Mouse (Mus musculus) left cerebral cortex, postnatal 25 days (tissue): Measurements from ENCODE around the gene Zfyve26. TPM values are rescaled to one million over a fixed set of nuclear protein-coding genes. Genes with fewer than 3 reads are reported as not detected.
"Not testable (repeated sequence)": the region's sequence is repeated elsewhere in the genome, so short reads cannot be mapped to it uniquely, and the experiment has no call there.

Experiments
- DNase-seq, 2 experiments: peaks; one replicate each; pipeline ENCODE4 v3.0.0; 2022; ENCODE audit warnings: low spot score in 2 of 2, mixed read lengths in 1 of 2
- intact Hi-C: fragments of 180-260 bp; cut with DNase I; formaldehyde crosslinking; loops from one replicate; pipeline ENCODE4 v1.15.1; 2025
- total RNA-seq, 2 experiments: library from RNA; stranded (reverse); gene quantifications; 2 replicates each; pipeline ENCODE4 v1.2.3; 2021

Zfyve26 gene
- total RNA-seq, result 10 to 100 TPM; 25.5 to 27.3 TPM

DNA sequence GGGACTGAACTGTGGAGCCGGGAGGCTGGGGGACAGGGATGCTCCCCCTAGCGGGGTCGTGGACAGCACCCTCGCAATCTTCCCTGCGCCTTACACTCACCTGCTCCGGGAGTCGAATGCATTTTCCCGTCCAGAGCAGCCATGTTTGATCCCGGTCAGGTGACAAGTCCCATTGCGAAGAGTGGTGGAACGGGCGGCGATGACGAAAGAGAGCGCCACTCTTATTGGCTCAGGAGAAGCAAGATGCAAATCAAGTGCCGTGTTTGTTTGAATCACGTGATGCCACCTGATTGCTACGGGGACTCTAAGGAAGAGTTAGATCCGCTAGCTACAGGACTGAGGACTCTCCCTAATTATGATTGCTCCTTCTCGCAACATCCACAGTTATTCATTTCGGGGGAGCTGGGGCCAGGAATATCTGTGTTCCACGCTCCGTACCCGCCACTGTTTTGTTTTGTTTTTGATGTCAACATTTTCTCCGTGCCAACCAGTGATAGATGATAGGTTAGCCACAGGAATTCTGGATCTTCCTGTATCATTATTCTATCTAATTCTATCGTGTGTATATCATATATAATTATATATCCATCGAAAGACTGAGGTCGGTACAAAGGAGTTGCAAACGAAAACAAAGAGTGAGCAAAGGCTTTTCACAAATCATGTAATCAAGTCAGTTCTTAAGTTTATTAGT lies at the start of gene Zfyve26:
Zfyve26 (minus strand) TSS at position 179 of the 691 bp plus-strand sequence.
- peak; percentile 94 to 99 for DNase-seq
- intact Hi-C loops, result no loop called here

DNA sequence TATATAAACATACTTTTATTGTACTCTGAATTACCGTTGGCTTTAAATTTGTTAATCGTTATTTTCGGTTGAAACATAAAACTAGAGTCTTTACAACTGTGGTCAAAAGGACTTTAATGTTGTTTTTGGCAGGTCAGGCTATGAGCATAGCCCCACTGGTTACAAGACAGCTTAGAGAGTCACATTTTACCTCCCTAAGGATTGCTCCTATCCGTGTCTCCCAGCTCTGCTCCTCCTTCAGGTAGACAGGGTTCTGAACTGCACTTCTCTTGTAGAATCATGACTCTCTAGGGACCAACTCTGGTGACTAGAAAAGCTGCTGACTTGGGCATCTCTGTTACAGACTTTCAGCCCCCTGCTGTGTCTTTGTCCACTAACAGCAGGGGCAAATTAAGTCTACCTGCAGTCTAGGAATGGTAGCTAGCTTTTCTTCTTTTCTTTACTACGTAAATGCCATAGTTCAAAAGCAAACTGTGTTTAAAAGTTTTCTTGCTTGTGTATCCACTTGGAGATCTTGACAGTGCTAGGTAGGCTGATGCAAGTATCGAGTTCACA lies 45.3 kb upstream of the Zfyve26 start:
- no peak for DNase-seq
- intact Hi-C loops, result no loop called here

DNA sequence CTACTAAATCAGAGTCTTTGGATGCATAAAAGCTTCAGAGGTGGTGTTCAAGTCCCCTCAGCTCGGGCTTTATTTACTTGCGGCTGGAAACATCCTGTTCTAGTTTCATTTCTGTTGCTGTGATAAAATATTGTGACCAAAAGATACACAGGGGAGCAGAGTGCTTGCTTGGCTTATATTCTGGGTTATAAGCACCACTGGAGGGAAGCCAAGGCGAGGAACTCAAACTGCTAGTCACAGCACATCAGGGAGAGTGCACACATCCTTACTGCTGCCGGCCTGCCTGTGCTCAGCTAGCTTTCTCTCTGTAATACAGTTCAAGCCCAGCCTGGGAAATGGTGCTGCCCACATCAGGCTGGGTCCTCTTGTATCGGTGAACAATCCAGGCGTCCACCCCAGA lies 44.4 kb upstream of the Zfyve26 start:
- DNase-seq, result no peak
- intact Hi-C loops, result no loop called here

DNA sequence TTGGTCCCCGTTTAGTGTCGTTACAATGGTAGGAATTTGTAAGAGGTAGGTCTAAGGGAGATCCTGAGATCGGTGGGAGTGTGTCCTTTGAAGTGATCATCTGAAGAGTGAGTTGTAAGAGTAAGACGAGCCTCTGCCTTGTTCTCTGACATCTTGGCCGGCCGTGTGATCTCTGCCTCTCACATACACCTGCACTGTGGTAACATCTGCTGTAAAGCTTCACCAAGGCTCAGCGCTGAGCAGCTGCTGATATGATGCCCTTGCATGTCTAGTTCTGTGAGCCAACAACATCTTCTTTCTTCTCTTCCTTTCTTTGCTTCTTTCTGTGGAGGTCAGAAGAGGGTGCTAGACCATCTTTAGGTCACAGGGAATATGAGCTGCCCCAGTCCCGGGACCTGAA lies 42.7 kb upstream of the Zfyve26 start:
- intact Hi-C loops, result no loop called here
- DNase-seq, result no peak

DNA sequence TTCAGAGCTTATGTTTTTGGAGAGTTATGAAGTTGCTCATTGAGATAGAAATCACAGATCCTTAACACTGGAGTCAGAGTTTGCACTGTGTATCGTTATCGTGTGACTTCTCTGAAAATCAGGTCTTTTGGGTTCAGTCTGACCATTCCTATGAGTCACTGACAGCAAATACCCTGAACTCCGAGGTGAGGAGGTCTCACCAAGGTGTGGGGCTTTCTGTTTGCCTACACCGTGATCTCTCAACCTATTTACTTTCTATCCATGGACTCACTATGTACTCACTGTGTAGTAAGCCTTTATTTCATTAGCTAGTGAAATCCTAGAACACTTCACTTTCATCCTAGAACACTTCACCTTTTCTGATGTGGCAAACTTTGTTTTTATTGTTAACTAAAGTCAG lies 35.6 kb upstream of the Zfyve26 start:
- intact Hi-C loops, result no loop called here
- DNase-seq, result no peak

DNA sequence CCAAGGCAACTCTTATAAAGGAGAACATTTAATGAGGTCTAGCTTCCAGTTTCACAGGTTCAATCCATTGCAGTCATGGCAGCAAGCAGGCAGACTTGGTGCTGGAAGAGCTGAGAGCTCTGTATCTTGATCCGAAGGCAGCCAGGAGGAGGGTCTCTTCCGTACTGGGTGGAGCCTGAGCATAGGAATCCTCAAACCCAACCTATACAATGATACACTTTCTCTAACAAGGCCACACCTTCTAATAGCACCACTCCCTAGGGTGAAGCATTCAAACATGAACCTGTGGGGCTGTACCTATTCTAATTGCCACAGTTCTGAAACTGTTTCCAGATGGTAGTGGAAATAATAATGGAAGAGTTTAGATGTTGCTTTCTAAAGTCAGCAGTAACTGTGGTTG lies 34.5 kb upstream of the Zfyve26 start:
- intact Hi-C loops, result no loop called here
- no peak for DNase-seq

DNA sequence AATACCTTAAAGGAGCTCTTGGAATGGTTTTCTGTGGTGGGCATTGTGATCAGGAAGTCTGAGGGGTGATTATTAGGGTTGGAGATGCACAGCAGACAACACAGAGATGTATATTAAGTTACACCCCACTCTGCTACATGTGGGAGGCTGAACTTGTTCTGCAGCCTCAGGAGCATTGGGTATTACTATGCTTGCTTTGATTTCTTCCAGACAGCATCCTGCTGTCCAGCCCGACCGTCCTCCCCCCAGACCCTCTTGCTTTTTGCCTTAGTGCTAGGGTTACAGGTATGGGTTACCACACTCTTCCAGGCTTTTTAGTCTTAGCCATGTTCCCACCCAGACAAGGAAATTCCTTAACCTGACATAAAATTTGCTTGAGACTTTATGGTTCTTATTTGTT lies 31.8 kb upstream of the Zfyve26 start:
- intact Hi-C loops, result no loop called here

DNA sequence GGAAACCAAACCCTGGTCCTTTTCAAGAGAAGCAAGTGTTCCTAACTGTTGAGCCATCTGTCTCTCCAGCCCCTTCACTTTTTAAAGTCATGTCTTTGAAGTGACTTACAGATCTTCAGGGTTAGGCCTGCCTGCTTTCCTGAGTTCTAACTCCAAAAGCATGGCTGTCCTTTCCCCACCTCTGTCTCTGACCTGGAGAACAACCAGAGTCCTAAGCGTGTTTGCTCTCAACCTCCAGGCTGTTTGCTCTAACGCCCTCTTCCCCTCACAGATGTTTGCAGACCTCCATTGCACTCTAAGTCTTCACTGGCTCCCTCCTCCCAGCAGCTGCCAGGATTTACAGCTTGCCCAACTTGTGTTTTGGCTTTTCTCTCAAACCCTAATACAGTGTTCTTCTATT lies 30.6 kb upstream of the Zfyve26 start:
- no peak for DNase-seq
- intact Hi-C loops, result no loop called here

More for the DNA sequence above, 31.8 kb upstream of the Zfyve26 start:
- DNase-seq, result no peak

DNA sequence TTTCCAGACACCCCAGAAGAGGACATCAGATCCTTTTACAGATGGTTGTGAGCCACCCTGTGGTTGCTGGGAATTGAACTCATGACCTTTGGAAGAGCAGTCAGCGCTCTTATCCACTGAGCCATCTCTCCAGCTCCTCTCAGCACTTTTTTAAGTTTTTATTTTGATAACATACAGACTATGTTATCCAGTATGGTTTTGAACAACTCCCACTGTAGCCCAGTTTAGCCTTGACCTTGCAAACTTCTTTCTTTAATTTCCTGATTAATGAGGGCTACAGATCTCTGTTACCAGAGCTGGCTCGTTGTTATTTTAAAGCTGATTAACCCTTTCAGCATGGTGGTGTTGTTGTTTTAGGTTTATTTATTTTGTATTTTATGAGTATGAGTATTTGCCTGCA lies 30.1 kb upstream of the Zfyve26 start:
- intact Hi-C loops, result no loop called here

DNA sequence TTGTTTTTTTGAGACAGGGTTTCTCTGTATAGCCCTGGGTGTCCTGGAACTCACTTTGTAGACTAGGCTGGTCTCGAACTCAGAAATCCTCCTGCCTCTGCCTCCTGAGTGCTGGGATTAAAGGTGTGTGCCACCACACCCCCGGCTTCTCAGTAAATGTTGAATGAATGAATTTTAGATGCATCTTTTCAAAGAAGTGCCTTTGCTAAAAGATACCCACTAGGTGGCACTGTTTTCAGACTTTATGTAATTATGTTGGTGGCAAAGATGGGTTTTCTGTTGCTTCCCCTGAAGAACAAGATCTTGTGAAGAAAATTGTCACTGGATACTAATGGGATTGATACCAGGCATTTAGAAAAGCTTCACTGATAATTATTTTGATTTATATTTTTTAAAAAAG lies 26.4 kb upstream of the Zfyve26 start:
- peak in 1 of 2 experiments; percentile 46 for DNase-seq
- intact Hi-C loops, result not testable (repeated sequence)

More for the DNA sequence above, 30.1 kb upstream of the Zfyve26 start:
- DNase-seq, result no peak

DNA sequence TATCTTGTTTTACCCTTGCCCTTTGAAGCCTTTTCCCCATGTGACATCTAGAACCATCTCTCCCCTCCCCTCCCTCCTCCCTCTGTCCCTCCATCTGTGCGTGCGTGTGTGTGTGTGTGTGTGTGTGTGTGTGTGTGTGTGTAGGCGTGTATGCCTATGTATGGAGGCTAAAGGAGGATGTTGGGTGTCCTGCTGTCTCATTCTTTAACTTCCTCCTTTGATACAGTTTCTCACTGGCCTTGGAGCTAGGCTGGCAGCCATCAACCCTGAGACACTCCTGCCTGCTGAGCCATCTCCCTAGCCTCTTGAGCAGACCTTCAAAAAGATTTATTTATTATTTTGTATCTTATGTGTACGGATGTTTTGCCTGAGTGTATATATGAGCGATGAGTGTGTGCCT lies 24.8 kb upstream of the Zfyve26 start:
- peak in 1 of 2 experiments; percentile 19 for DNase-seq
- intact Hi-C loops, result no loop called here

DNA sequence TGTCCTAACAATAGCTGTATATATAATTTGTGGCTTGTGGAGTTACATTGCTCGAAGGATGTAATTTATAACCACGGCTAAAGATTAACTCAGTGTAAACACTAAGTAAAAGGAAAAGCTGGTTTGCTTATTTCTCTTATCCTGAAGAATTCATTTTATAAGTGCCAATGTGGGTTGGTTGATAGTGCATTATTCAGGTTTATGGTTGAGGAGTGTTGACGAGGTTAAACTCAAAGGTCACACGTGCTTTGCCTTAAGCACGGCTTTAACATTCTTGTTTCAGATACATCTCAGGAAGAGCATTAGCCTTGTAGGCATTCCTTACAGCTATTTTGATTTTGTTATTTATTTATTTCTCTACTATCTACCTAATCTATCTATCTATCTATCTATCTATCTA lies 21.2 kb upstream of the Zfyve26 start:
- no peak for DNase-seq
- intact Hi-C loops, result no loop called here

DNA sequence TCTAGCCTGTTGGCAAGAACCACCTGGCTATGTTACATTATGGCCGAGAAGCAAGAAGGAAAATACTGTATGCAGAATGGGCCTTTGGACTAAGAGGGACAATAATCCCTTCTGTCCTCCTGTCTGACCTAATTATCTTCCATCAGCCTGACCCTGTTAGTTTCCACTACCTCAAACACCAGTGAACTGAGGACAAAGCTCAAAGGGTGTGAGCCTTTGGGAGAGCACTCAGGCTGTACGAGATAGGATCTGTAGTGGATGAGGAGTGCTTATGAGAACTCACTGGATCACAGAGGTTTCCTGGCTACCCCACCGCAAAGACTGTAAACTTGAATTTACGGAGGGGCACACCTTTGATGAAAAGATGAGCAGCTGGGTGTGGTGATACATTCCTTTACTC lies 17.6 kb upstream of the Zfyve26 start:
- intact Hi-C loops, result no loop called here
- no peak for DNase-seq

DNA sequence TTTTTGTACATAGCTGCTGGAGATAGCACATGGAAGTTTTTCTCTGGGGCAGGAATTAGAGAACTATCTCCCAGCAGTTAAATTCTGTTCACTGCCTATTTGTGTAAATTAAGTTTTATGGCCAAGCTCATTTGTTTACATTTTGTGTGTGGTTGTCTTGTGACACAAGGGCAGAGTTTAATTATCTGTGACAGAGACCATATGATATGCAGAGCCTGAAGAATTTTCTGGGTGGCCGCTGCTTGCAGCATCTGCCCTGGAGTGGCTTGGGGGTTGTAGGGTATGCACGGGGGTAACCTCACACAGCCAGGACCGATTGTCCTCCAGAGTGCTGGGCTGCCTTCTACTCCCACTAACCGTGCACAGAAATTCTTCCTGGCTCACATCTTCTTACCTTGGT lies 9.9 kb upstream of the Zfyve26 start:
- DNase-seq, result no peak
- intact Hi-C loops, result no loop called here

DNA sequence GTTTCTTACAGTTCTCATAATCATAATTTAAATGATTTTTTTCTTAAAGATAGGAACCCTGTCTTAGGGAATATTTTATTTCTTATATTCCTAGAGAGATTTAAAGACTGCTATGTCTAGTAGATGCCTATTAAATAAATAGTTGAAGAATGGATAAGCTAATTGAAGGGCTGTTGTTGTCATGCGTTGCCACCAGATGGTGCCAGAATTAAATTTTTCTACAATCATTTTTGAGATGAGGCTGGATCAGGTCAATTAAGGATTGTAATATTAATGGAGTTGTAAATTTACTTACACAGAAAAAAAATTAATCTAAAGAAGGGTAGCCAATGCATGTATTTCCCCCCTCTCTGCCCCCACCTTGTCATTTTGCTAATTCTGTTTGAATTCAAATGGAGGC lies 9.0 kb upstream of the Zfyve26 start:
- intact Hi-C loops, result no loop called here
- DNase-seq, result no peak

DNA sequence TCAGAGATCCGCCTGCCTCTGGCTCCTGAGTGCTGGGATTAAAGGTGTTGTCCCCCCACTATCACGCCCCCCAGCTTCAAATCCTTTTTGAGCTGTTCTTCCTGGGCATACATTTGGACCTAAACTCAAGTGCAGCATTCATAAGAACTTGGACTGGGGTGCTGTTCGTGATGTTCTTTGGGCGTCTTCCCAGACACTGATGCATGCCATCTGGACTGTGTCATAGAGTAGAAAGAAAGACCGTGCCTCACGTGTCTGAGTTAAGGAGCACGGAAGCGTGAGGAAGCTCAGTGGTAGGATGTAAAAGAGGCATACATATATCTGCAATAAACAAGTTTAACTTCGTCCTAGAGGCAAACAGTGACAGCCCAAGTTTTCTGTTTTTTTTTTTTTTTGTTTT lies 5.7 kb upstream of the Zfyve26 start:
- intact Hi-C loops, result no loop called here
- peak; percentile 30 to 83 for DNase-seq

DNA sequence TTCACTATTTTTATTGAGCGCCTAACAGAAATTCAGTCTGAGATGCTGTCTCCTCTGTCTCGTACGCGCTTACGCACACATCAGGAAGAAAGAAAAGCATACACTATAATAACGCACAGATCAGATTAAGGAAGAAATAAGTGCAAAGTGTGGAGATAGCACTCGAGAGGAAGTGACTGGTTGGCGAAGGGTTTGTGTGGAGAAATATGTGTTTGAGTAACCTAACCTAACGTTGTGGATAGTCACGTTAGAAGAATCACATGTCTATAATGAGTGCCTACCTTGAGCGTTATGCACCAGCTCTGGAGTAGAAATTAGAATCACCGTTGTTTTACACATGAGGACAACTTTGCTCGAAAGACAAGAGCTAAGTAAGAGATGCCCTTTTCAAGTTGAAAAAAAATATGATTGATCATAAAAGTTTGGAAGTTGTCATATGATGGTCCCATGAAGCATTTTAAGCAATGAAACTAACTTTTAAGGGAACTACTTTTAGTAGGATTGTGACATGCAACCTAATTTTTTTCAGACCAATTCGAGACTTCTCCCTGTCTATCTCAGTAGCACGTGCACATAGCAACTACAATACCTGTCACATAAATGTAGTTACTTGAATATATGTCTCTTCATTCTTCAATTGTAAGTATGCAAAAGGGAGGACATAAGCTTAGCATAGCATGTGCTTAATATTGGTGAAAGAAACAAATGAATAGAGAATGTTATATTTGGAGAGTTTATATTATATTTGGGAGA lies 2.0 kb upstream of the Zfyve26 start:
- no peak for DNase-seq
- intact Hi-C loops, result no loop called here

DNA sequence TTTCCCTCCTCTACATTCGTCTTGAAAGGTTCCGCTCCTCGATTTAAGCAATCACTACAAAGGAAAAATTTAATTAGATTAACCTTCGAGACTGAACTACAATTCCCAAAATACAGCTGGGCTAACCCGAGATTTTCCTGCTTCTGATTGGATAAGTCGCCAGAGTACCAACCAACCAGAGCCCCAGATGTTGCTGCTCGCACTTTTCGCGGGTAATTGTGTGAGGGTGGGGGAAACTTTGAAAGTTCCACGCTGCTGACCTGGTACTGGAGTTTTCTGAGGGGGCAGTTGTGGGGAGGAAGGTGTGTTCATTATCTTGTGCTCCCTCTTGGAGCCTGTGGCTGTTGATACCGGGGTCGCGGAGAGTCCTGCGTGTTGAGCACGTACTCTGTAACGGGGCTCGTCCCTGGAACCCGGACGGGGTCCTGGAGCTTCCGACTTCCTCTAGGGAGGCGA lies 1.0 kb upstream of the Zfyve26 start, which contains the start of gene Rad51b:
Rad51b (plus strand) TSS at position 162 of the 456 bp plus-strand sequence.
- DNase-seq, result peak; percentile 78 to 91
- intact Hi-C loops, result no loop called here

DNA sequence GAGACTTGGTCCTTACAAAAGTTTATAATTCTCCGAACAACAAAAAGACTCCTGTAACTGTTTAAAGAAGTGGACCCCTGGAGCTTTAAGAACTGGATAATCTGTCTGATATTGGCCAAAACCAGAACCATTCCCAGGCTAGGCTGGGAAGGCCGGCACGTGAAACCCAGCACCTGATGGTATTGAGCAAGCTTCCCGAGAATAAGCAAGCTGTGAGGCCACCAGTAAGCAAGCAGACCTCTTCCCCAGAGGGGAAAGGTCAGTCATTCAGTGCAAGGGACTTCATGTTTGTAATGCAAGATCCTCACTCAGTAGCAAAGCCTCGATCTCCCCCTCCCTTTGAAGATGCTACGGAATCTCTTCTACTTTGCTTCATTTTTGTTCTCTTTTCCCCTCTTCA lies 3.2 kb downstream of the Zfyve26 start:
- DNase-seq, result no peak
- intact Hi-C loops, result no loop called here

DNA sequence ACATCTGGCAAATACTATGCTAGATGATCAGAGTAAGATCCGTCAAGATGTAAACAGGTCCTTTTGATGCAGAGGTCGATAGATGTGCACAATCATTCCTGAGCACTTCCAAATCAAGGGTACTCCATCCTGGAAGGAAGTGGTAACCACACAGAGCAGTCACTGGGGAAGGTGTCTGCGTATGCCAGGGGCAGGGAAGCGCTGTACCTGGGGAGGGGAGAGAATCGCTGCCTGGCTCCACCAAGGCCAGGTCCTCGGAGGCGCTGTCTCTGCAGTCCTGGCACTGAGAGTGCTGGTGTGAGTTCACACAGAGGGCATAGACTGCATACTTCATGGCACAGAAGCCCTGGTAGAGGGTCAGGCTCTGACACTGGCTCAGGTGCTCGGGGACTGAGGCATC lies 13.5 kb downstream of the Zfyve26 start:
- intact Hi-C loops, result no loop called here

More for the DNA sequence above, 13.5 kb downstream of the Zfyve26 start:
- no peak for DNase-seq
